Mouse (Mus musculus): ENCODE data around the gene Grem1.

- TF ChIP-seq POLR2A (IDR thresholded peaks at IDR 0.05; ENCODE audit: extremely low read depth, insufficient read depth, low read length) = no peak
- no peak for TF ChIP-seq CTCF (IDR thresholded peaks at IDR 0.05; ENCODE audit: extremely low read depth, insufficient read depth, low read length)
Measured at GRCm38 (mm10) chr2:113764968-113765367, 6.5 kb upstream of the Grem1 start.

Measured in cortical plate, adult 2 months (tissue).